Mouse (Mus musculus) kidney, postnatal 0 days (tissue): Measurements from ENCODE around the gene Tbx6. TPM values are rescaled to one million over a fixed set of nuclear protein-coding genes. Genes with fewer than 3 reads are reported as not detected.

Experiments used
- ATAC-seq: fragments of 200-750 bp; cut with Nextera tagmentation; replicated peaks from 2 replicates; pipeline ENCODE4 v1.8.0; 2017; ENCODE audit warnings: low read depth, moderate number of reproducible peaks, moderate TSS enrichment, moderate library complexity; ENCODE audit not compliant: low FRiP score
- DNase-seq: peaks from one replicate; pipeline ENCODE4 v3.0.0-alpha.2; 2016; ENCODE audit warnings: low spot score
- H3K27ac ChIP-seq: fragments of 300-500 bp; sonication (generic); 2 replicates; pipeline ENCODE4 v1.5.1; 2014; ENCODE audit warnings: mild to moderate bottlenecking
- H3K27me3 ChIP-seq: fragments of 300-500 bp; sonication (generic); 2 replicates; pipeline ENCODE4 v1.6.1; 2014; ENCODE audit warnings: low read length, mixed read lengths; ENCODE audit not compliant: insufficient read depth
- H3K36me3 ChIP-seq: fragments of 300-500 bp; sonication (generic); 2 replicates; pipeline ENCODE4 v1.6.1; 2014; ENCODE audit warnings: low read length, mixed read lengths; ENCODE audit not compliant: insufficient read depth
- H3K4me1 ChIP-seq: fragments of 300-500 bp; sonication (generic); replicated peaks from 2 replicates; pipeline ENCODE4 v1.6.1; 2014; ENCODE audit warnings: antibody characterized with exemption, low read length, mixed read lengths; ENCODE audit not compliant: insufficient read depth
- H3K4me2 ChIP-seq: fragments of 300-500 bp; sonication (generic); 2 replicates; pipeline ENCODE4 v1.6.1; 2014; ENCODE audit warnings: mild to moderate bottlenecking, low read length, moderate library complexity, mixed read lengths
- H3K4me3 ChIP-seq: fragments of 300-500 bp; sonication (generic); replicated peaks from 2 replicates; pipeline ENCODE4 v1.5.1; 2014; ENCODE audit warnings: low read depth, low read length
- H3K9ac ChIP-seq: fragments of 300-500 bp; sonication (generic); 2 replicates; pipeline ENCODE4 v1.6.1; 2014; ENCODE audit warnings: low read depth, low read length
- H3K9me3 ChIP-seq: fragments of 300-500 bp; sonication (generic); replicated peaks from 2 replicates; pipeline ENCODE4 v1.6.1; 2016; ENCODE audit warnings: low read length, inconsistent platforms, mixed read lengths
- CTCF ChIP-seq: IDR thresholded peaks from 2 replicates; pipeline ENCODE4 v1.5.1; 2016; ENCODE audit warnings: antibody characterized with exemption, low read depth, mild to moderate bottlenecking, moderate library complexity
- WGBS: fragments of 180-500 bp; shearing (Covaris S2); extraction: QIAGEN DNeasy Blood & Tissue Kit; methylation state at CpG from one replicate; pipeline ENCODE4 v1.1.7; 2014; 5-methylcytosine and 5-hydroxymethylcytosine counted together
- polyA plus RNA-seq: library from polyadenylated mRNA; unstranded; fragments of >200 nt; fragmentation: Nextera tagmentation; extraction: Ambion mirVana; gene quantifications from 2 replicates; pipeline ENCODE4 v1.2.1, GENCODE M21; 2015

Tbx6 gene
- polyA plus RNA-seq, 1 experiment from 2014 or later: 0.21 TPM

GRCm38 (mm10) chr7:126799468-126800268 is 18.4 kb downstream of the Tbx6 start:
- H3K36me3 ChIP-seq: peaks cover 18% of the 10 kb centered on the region
- no peaks in the 10 kb centered on the region for H3K9me3 ChIP-seq
- H3K4me3 ChIP-seq: peak overlapping the region; percentile 75
- 2% methylated on average over 36 of the region's 38 CpGs for WGBS
- no peaks in the 10 kb centered on the region for H3K27me3 ChIP-seq
- peak; percentile 97 for DNase-seq
- peak overlapping the region; percentile 62 for H3K9ac ChIP-seq
- peak overlapping the region; percentile 96 for H3K27ac ChIP-seq
- ATAC-seq: peak; percentile 89
- peak; percentile 38; the same call in 1 of the 2 replicates for TF ChIP-seq CTCF
- peaks cover 4% of the 10 kb centered on the region; the same call in 1 of the 2 replicates for H3K4me1 ChIP-seq
- peak overlapping the region; percentile 71 for H3K4me2 ChIP-seq

- H3K4me3 ChIP-seq: peak overlapping the region; percentile 75
- ATAC-seq (no peak), DNase-seq (peak; percentile 31)
- peaks cover 4% of the 10 kb centered on the region; the same call in 1 of the 2 replicates for H3K4me1 ChIP-seq
- TF ChIP-seq CTCF: no peak
- peak overlapping the region; percentile 71 for H3K4me2 ChIP-seq
- H3K27me3 ChIP-seq: no peaks in the 10 kb centered on the region
- WGBS: 54% methylated on average over 5 of the region's 5 CpGs
- peak overlapping the region; percentile 96 for H3K27ac ChIP-seq
- peaks cover 10% of the 10 kb centered on the region for H3K36me3 ChIP-seq
- no peaks in the 10 kb centered on the region for H3K9me3 ChIP-seq
- peak overlapping the region; percentile 62 for H3K9ac ChIP-seq
These were observed 19.2 kb downstream of the Tbx6 start for GRCm38 (mm10) chr7:126800269-126801056.

GRCm38 (mm10) chr7:126801057-126801422 is 19.8 kb downstream of the Tbx6 start:
- no peak overlapping the region for H3K9ac ChIP-seq

GRCm38 (mm10) chr7:126802134-126802889 is 21.0 kb downstream of the Tbx6 start:
- H3K4me2 ChIP-seq: no peak overlapping the region
- 58% methylated on average over 11 of the region's 11 CpGs for WGBS

More at GRCm38 (mm10) chr7:126801057-126801422, 19.8 kb downstream of the Tbx6 start:
- DNase-seq: no peak
- Histone ChIP-seq H3K4me3 (no peak overlapping the region), H3K27me3 (no peaks in the 10 kb centered on the region), H3K27ac (no peak overlapping the region), H3K9me3 (no peaks in the 10 kb centered on the region), H3K4me1 (peaks cover 3% of the 10 kb centered on the region; the same call in 1 of the 2 replicates), H3K36me3 (peaks cover 4% of the 10 kb centered on the region), H3K4me2 (no peak overlapping the region)
- no peak for ATAC-seq
- 89% methylated on average over 16 of the region's 16 CpGs for WGBS
- TF ChIP-seq CTCF: no peak

GRCm38 (mm10) chr7:126803181-126803580 is 21.9 kb downstream of the Tbx6 start:
- WGBS: 82% methylated on average over 6 of the region's 6 CpGs
- no peak overlapping the region for H3K4me2 ChIP-seq
- TF ChIP-seq CTCF: no peak
- no peaks in the 10 kb centered on the region for H3K36me3 ChIP-seq
- H3K9me3 ChIP-seq: no peaks in the 10 kb centered on the region
- no peak for ATAC-seq
- H3K4me3 ChIP-seq: no peak overlapping the region
- H3K4me1 ChIP-seq: peaks cover 4% of the 10 kb centered on the region
- no peak for DNase-seq
- no peaks in the 10 kb centered on the region for H3K27me3 ChIP-seq
- no peak overlapping the region for H3K9ac ChIP-seq
- H3K27ac ChIP-seq: no peak overlapping the region

More at GRCm38 (mm10) chr7:126802134-126802889, 21.0 kb downstream of the Tbx6 start:
- no peak for TF ChIP-seq CTCF
- DNase-seq (no peak), ATAC-seq (no peak)
- Histone ChIP-seq H3K27ac (no peak overlapping the region), H3K36me3 (no peaks in the 10 kb centered on the region), H3K27me3 (no peaks in the 10 kb centered on the region), H3K9me3 (no peaks in the 10 kb centered on the region), H3K4me3 (no peak overlapping the region), H3K4me1 (no peaks in the 10 kb centered on the region; the same call in 1 of the 2 replicates), H3K9ac (no peak overlapping the region)

GRCm38 (mm10) chr7:126803751-126804150 is 22.5 kb downstream of the Tbx6 start:
- ATAC-seq: no peak
- H3K36me3 ChIP-seq: no peaks in the 10 kb centered on the region
- peaks cover 8% of the 10 kb centered on the region for H3K4me1 ChIP-seq
- H3K27me3 ChIP-seq: no peaks in the 10 kb centered on the region
- no peak for DNase-seq
- TF ChIP-seq CTCF: no peak
- H3K4me2 ChIP-seq: no peak overlapping the region
- no peak overlapping the region for H3K4me3 ChIP-seq
- no peaks in the 10 kb centered on the region for H3K9me3 ChIP-seq
- no peak overlapping the region for H3K9ac ChIP-seq
- no peak overlapping the region for H3K27ac ChIP-seq
